ENCODE assay signal across 18 mouse cellular contexts in the genomic region with DNA sequence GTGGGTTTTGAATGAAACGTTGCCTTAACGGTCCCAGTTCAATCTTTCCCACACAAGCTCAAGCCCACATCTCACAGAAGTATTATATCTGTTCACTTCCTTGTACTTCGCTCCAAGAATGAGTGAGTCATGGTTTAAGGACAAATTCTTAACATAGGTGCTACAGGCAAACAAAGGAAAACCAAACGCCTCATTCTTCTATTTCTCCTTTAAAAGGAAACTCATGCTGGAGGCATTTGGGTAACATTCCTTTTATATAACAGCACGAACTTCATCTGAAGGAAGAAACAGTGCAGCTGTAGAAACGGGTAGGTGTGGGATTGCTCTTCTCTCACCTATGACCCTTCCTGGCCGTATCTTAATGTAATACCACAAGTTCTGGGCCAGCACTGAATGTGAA.
A peak's percentile ranks its signal among the peaks of the same experiment; 100 is the strongest.
DNase-seq lines count a peak whose midpoint lies in the region; ATAC-seq lines count a peak whose summit lies in the region.
"Had no signal": no experiment of that assay in that cellular context is flagged by ENCODE, and none has a peak within 500 bp of the region (broad histone marks: within the 10 kb centered on the region; RNA-seq: fewer than 3 reads in every experiment).

No protein-coding gene starts in this region.

- H3K27me3 ChIP-seq in lung, embryonic 16.5 days (ENCODE audit: control insufficient read depth, insufficient read depth, low read depth, low read length): no peaks in the 10 kb centered on the region
- H3K27me3 ChIP-seq in heart, embryonic 11.5 days (ENCODE audit: control insufficient read depth, insufficient read depth, low read length): no peaks in the 10 kb centered on the region
- no peaks in the 10 kb centered on the region for H3K27me3 ChIP-seq in forebrain, embryonic 11.5 days (ENCODE audit: control insufficient read depth, insufficient read depth, low read length)
- H3K27me3 ChIP-seq: forebrain, embryonic 15.5 days; hindbrain, embryonic 12.5 days; midbrain, embryonic 12.5 days; neural tube, embryonic 13.5 days had no signal

- H3K27ac ChIP-seq in lung, embryonic 16.5 days (ENCODE audit: low read length): no peak overlapping the region
- H3K27ac ChIP-seq in heart, embryonic 11.5 days (ENCODE audit: low read depth, low read length): no peak overlapping the region
- H3K27ac ChIP-seq in forebrain, embryonic 11.5 days (ENCODE audit: low read depth, low read length): no peak overlapping the region
- H3K27ac ChIP-seq: forebrain, embryonic 15.5 days; heart, embryonic 10.5 days; hindbrain, embryonic 12.5 days; liver, embryonic 14.5 days; midbrain, embryonic 12.5 days; neural tube, embryonic 13.5 days had no signal

- H3K4me2 ChIP-seq in lung, embryonic 16.5 days (ENCODE audit: low read depth, low read length): no peak overlapping the region
- H3K4me2 ChIP-seq in heart, embryonic 11.5 days: no peak overlapping the region
- no peak overlapping the region for H3K4me2 ChIP-seq in forebrain, embryonic 11.5 days (ENCODE audit: low read depth, low read length, severe bottlenecking)
- H3K4me2 ChIP-seq: forebrain, embryonic 15.5 days; hindbrain, embryonic 12.5 days; midbrain, embryonic 12.5 days; neural tube, embryonic 13.5 days had no signal

- peaks cover 7% of the 10 kb centered on the region for H3K4me1 ChIP-seq in lung, embryonic 16.5 days (replicated peaks; ENCODE audit: control insufficient read depth, insufficient read depth, low read length)
- H3K4me1 ChIP-seq in heart, embryonic 11.5 days (ENCODE audit: control insufficient read depth, insufficient read depth, low read length): peaks cover 10% of the 10 kb centered on the region
- H3K4me1 ChIP-seq in forebrain, embryonic 11.5 days (replicated peaks; ENCODE audit: control insufficient read depth, insufficient read depth, low read length): no peaks in the 10 kb centered on the region
- H3K4me1 ChIP-seq: hindbrain, embryonic 12.5 days; neural tube, embryonic 13.5 days had no signal

- H3K9ac ChIP-seq in lung, embryonic 16.5 days (ENCODE audit: low read length): no peak overlapping the region
- no peak overlapping the region for H3K9ac ChIP-seq in heart, embryonic 11.5 days (ENCODE audit: low read depth, low read length)
- no peak overlapping the region for H3K9ac ChIP-seq in forebrain, embryonic 11.5 days (ENCODE audit: low read length)
- H3K9ac ChIP-seq: forebrain, embryonic 15.5 days; hindbrain, embryonic 12.5 days; liver, embryonic 14.5 days; midbrain, embryonic 12.5 days; neural tube, embryonic 13.5 days had no signal

- no peaks in the 10 kb centered on the region for H3K9me3 ChIP-seq in lung, embryonic 16.5 days (ENCODE audit: control insufficient read depth, low read length)
- H3K9me3 ChIP-seq in heart, embryonic 11.5 days (replicated peaks; ENCODE audit: control insufficient read depth, low read length): no peaks in the 10 kb centered on the region
- no peaks in the 10 kb centered on the region for H3K9me3 ChIP-seq in forebrain, embryonic 11.5 days (ENCODE audit: control insufficient read depth, low read length)
- H3K9me3 ChIP-seq: forebrain, embryonic 15.5 days; heart, embryonic 10.5 days; hindbrain, embryonic 12.5 days; midbrain, embryonic 12.5 days; neural tube, embryonic 13.5 days had no signal

- DNase-seq in lung, postnatal 4 days: no peak
- DNase-seq in R1 (ENCODE audit: low read depth, low spot score): peak; percentile 18
- DNase-seq in lung, postnatal 25 days (ENCODE audit: low spot score): peak; percentile 39
- DNase-seq in left cerebral cortex, adult 9 months (ENCODE audit: low spot score in 2 of 2): no peak
- no peak for DNase-seq in forebrain, embryonic 11.5 days (ENCODE audit: low spot score)
- DNase-seq: cerebellum, adult 2 months; gastrocnemius, postnatal 36 days; heart, postnatal 14 days; right cerebral cortex, adult 18-20 months had no signal

- ATAC-seq in lung, embryonic 16.5 days (ENCODE audit: low read depth): peak; percentile 31; the same call in 1 of the 2 replicates
- ATAC-seq in heart, embryonic 11.5 days (replicated peaks; ENCODE audit: insufficient number of reproducible peaks, low FRiP score, low TSS enrichment): no peak
- ATAC-seq in forebrain, embryonic 11.5 days (replicated peaks; ENCODE audit: low FRiP score): no peak
- ATAC-seq: forebrain, embryonic 15.5 days had no signal

- WGBS in lung, embryonic 16.5 days: 54% methylated on average over 7 of the region's 7 CpGs
- WGBS in heart, embryonic 11.5 days (ENCODE audit: insufficient replicate concordance): 75% methylated on average over 7 of the region's 7 CpGs
- 89% methylated on average over 7 of the region's 7 CpGs for WGBS in forebrain, embryonic 11.5 days

- no peak overlapping the region for H3K4me3 ChIP-seq in lung, embryonic 16.5 days (ENCODE audit: low read length)
- no peak overlapping the region for H3K4me3 ChIP-seq in heart, embryonic 11.5 days (ENCODE audit: low read depth, low read length)
- H3K4me3 ChIP-seq in forebrain, embryonic 11.5 days (ENCODE audit: low read depth, low read length): no peak overlapping the region
- H3K4me3 ChIP-seq: erythroblast, embryonic 14.5 days; forebrain, embryonic 15.5 days; heart, embryonic 10.5 days; hindbrain, embryonic 12.5 days; midbrain, embryonic 12.5 days; neural tube, embryonic 13.5 days had no signal

- no peaks in the 10 kb centered on the region for H3K36me3 ChIP-seq in lung, embryonic 16.5 days (ENCODE audit: control insufficient read depth, insufficient read depth, low read length)
- no peaks in the 10 kb centered on the region for H3K36me3 ChIP-seq in heart, embryonic 11.5 days (ENCODE audit: control insufficient read depth, insufficient read depth, low read length)
- no peaks in the 10 kb centered on the region for H3K36me3 ChIP-seq in forebrain, embryonic 11.5 days (ENCODE audit: control insufficient read depth, insufficient read depth, low read length)
- H3K36me3 ChIP-seq: forebrain, embryonic 15.5 days; heart, embryonic 10.5 days; hindbrain, embryonic 12.5 days; midbrain, embryonic 12.5 days; neural tube, embryonic 13.5 days had no signal

Comparison
In these comparisons a context has a peak if more than half of its experiments do, and no peak if none do; other contexts are left out.
1. DNase-seq: peak in R1 (single experiment) and lung, postnatal 25 days (single experiment); none in lung, postnatal 4 days (0 of 2), left cerebral cortex, adult 9 months (0 of 2) and forebrain, embryonic 11.5 days (single experiment).